7 mouse cellular contexts compared by ENCODE assay signal in the genomic region with DNA sequence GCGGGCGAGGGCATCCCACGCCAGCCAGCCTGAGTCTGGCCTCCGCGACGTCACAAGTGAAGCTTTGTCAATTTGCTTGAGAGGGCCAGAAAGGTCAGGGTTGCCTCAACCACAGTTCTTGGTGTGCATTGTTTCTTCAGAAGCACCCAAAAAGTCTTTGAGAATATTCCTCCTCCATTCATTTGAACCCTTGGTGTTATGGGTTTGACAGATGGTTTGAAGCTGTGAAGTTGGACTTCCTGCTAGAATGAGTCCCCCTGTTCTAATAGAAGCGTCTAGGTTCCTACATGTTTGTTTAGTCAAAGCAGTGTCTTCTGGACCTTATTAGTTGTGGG. TPM values are rescaled to one million over a fixed set of nuclear protein-coding genes. Genes with fewer than 3 reads are reported as not detected.
A peak's percentile ranks its signal among the peaks of the same experiment; 100 is the strongest.
DNase-seq lines count a peak whose midpoint lies in the region; ATAC-seq and TF ChIP-seq lines count a peak whose summit lies in the region.

No protein-coding gene starts in this region.

- H3K27ac ChIP-seq in lung, embryonic 14.5 days (ENCODE audit: low read depth), result peak overlapping the region; percentile 78; the same call in 1 of the 2 replicates
- peak overlapping the region; percentile 18; the same call in 1 of the 2 replicates for H3K27ac ChIP-seq in forebrain, embryonic 11.5 days (ENCODE audit: low read depth, low read length)
- peak overlapping the region; percentile 85 for H3K27ac ChIP-seq in limb, embryonic 12.5 days
- peak overlapping the region; percentile 72; the same call in 1 of the 2 replicates for H3K27ac ChIP-seq in olfactory bulb, adult 2 months (ENCODE audit: insufficient read depth, low read depth, low read length)

- 5% methylated on average over 7 of the region's 7 CpGs for WGBS in lung, embryonic 14.5 days
- WGBS in forebrain, embryonic 11.5 days, result 4% methylated on average over 5 of the region's 7 CpGs
- 7% methylated on average over 7 of the region's 7 CpGs for WGBS in limb, embryonic 12.5 days
- 5% methylated on average over 7 of the region's 7 CpGs for WGBS in olfactory bulb, adult 2 months

- H3K36me3 ChIP-seq in lung, embryonic 14.5 days (ENCODE audit: insufficient read depth), result no peaks in the 10 kb centered on the region
- no peaks in the 10 kb centered on the region for H3K36me3 ChIP-seq in forebrain, embryonic 11.5 days (ENCODE audit: control insufficient read depth, insufficient read depth, low read length)
- peaks cover 3% of the 10 kb centered on the region; the same call in 1 of the 2 replicates for H3K36me3 ChIP-seq in limb, embryonic 12.5 days

- DNase-seq in lung, embryonic 14.5 days, result no peak
- no peak for DNase-seq in lung, postnatal 10 days
- DNase-seq in forebrain, embryonic 11.5 days (ENCODE audit: low spot score), result no peak
- DNase-seq in layer of hippocampus, postnatal 10 days (ENCODE audit: low spot score in 2 of 2), result no peak
- no peak for DNase-seq in thymus, postnatal 14 days

- no peak; the same call in 1 of the 2 replicates for TF ChIP-seq POLR2A in olfactory bulb, adult 2 months (IDR thresholded peaks at IDR 0.05; ENCODE audit: insufficient read depth, low read depth, low read length)

- no peak for ATAC-seq in lung, embryonic 14.5 days (ENCODE audit: insufficient read depth)
- 0 out of 2 replicates have a peak, but pooled peaks have one; percentile 4 for ATAC-seq in forebrain, embryonic 11.5 days (replicated peaks; ENCODE audit: low FRiP score)
- ATAC-seq in limb, embryonic 12.5 days (ENCODE audit: insufficient number of reproducible peaks, insufficient read depth, low FRiP score, low TSS enrichment, low read depth), result no peak

- 0 out of 2 replicates have a peak, but pooled peaks cover 4% of the 10 kb centered on the region for H3K4me1 ChIP-seq in lung, embryonic 14.5 days (ENCODE audit: insufficient read depth)
- no peaks in the 10 kb centered on the region; the same call in 1 of the 2 replicates for H3K4me1 ChIP-seq in forebrain, embryonic 11.5 days (replicated peaks; ENCODE audit: control insufficient read depth, insufficient read depth, low read length)
- peaks cover 18% of the 10 kb centered on the region for H3K4me1 ChIP-seq in limb, embryonic 12.5 days (replicated peaks)
- peaks cover 3% of the 10 kb centered on the region; the same call in 1 of the 2 replicates for H3K4me1 ChIP-seq in olfactory bulb, adult 2 months (ENCODE audit: control insufficient read depth, insufficient read depth, low read length)

- no peaks in the 10 kb centered on the region for H3K27me3 ChIP-seq in lung, embryonic 14.5 days (ENCODE audit: insufficient read depth, low read length)
- no peaks in the 10 kb centered on the region for H3K27me3 ChIP-seq in forebrain, embryonic 11.5 days (ENCODE audit: control insufficient read depth, insufficient read depth, low read length)
- no peaks in the 10 kb centered on the region for H3K27me3 ChIP-seq in limb, embryonic 12.5 days

- no peaks in the 10 kb centered on the region for H3K9me3 ChIP-seq in lung, embryonic 14.5 days (ENCODE audit: low read depth, low read length)
- no peaks in the 10 kb centered on the region for H3K9me3 ChIP-seq in forebrain, embryonic 11.5 days (ENCODE audit: control insufficient read depth, low read length)
- no peaks in the 10 kb centered on the region for H3K9me3 ChIP-seq in limb, embryonic 12.5 days

- peak overlapping the region; percentile 69 for H3K4me3 ChIP-seq in lung, embryonic 14.5 days (ENCODE audit: low read depth, low read length)
- H3K4me3 ChIP-seq in forebrain, embryonic 11.5 days (ENCODE audit: low read depth, low read length), result peak overlapping the region; percentile 56
- H3K4me3 ChIP-seq in limb, embryonic 12.5 days (replicated peaks), result peak overlapping the region; percentile 75
- peak overlapping the region; percentile 59 for H3K4me3 ChIP-seq in olfactory bulb, adult 2 months (ENCODE audit: insufficient read depth, low read depth, low read length)

- no peak for TF ChIP-seq CTCF in lung, embryonic 14.5 days (IDR thresholded peaks at IDR 0.05; ENCODE audit: low read depth)
- TF ChIP-seq CTCF in olfactory bulb, adult 2 months (IDR thresholded peaks at IDR 0.05; ENCODE audit: insufficient read depth, low read depth, low read length), result no peak

- peak overlapping the region; percentile 86 for H3K4me2 ChIP-seq in lung, embryonic 14.5 days
- H3K4me2 ChIP-seq in forebrain, embryonic 11.5 days (ENCODE audit: low read depth, low read length, severe bottlenecking), result peak overlapping the region; percentile 92
- peak overlapping the region; percentile 74 for H3K4me2 ChIP-seq in limb, embryonic 12.5 days

- H3K9ac ChIP-seq in lung, embryonic 14.5 days, result peak overlapping the region; percentile 76
- peak overlapping the region; percentile 81 for H3K9ac ChIP-seq in forebrain, embryonic 11.5 days (ENCODE audit: low read length)
- H3K9ac ChIP-seq in limb, embryonic 12.5 days (replicated peaks), result peak overlapping the region; percentile 85

RNA-seq across cellular contexts. Expression of a gene that starts 0.3 kb away (rescaled TPM):
- 9.8 and 9.9 TPM in 2 replicates for polyA plus RNA-seq in lung, embryonic 14.5 days (2014; fragmentation: Nextera tagmentation; extraction: Ambion mirVana)
- polyA plus RNA-seq in forebrain, embryonic 11.5 days (2014; fragmentation: Nextera tagmentation; extraction: Ambion mirVana), result 10.4 and 13.8 TPM in 2 replicates
- 21.0 and 21.9 TPM in 2 replicates for polyA plus RNA-seq in limb, embryonic 12.5 days (2016; fragmentation: Nextera tagmentation; extraction: Ambion mirVana)
- polyA plus RNA-seq in olfactory bulb, adult 2 months (2012; ENCODE audit: insufficient read depth, insufficient read length, low replicate concordance, missing spikeins), result not detected in 2 replicates
- 10 to 100 TPM; 43.9 to 46.0 TPM for total RNA-seq in layer of hippocampus, postnatal 10 days (2021)

RNA-seq across cellular contexts. Expression of a gene that starts 26.9 kb away (rescaled TPM):
- 19.2 and 20.6 TPM in 2 replicates for polyA plus RNA-seq in lung, embryonic 14.5 days (2014; fragmentation: Nextera tagmentation; extraction: Ambion mirVana)
- polyA plus RNA-seq in forebrain, embryonic 11.5 days (2014; fragmentation: Nextera tagmentation; extraction: Ambion mirVana), result 21.9 and 24.1 TPM in 2 replicates
- polyA plus RNA-seq in limb, embryonic 12.5 days (2016; fragmentation: Nextera tagmentation; extraction: Ambion mirVana), result 24.2 and 26.2 TPM in 2 replicates
- not detected in 2 replicates for polyA plus RNA-seq in olfactory bulb, adult 2 months (2012; ENCODE audit: insufficient read depth, insufficient read length, low replicate concordance, missing spikeins)
- 10 to 100 TPM; 14.4 to 18.2 TPM for total RNA-seq in layer of hippocampus, postnatal 10 days (2021)

Comparison
In these comparisons a context has a peak if more than half of its experiments do, and no peak if none do; other contexts are left out.
1. H3K27ac ChIP-seq: peak in every context shown above with its lines; median percentile 85 in limb, embryonic 12.5 days; 78 in lung, embryonic 14.5 days; 72 in olfactory bulb, adult 2 months; 18 in forebrain, embryonic 11.5 days.
2. RNA of a gene that starts 26.9 kb away (polyA plus RNA-seq): 24.2 to 26.2 TPM in limb, embryonic 12.5 days, 21.9 to 24.1 TPM in forebrain, embryonic 11.5 days and 19.2 to 20.6 TPM in lung, embryonic 14.5 days; not detected in olfactory bulb, adult 2 months; every median in the first group is over 10 times any median in the second.
3. Peak in every context shown above with its lines, with median percentiles within 50 percentile points of each other: H3K4me2 ChIP-seq, H3K4me3 ChIP-seq and H3K9ac ChIP-seq.